Comparison of ENCODE assay signal across 9 mouse cellular contexts in the genomic region with DNA sequence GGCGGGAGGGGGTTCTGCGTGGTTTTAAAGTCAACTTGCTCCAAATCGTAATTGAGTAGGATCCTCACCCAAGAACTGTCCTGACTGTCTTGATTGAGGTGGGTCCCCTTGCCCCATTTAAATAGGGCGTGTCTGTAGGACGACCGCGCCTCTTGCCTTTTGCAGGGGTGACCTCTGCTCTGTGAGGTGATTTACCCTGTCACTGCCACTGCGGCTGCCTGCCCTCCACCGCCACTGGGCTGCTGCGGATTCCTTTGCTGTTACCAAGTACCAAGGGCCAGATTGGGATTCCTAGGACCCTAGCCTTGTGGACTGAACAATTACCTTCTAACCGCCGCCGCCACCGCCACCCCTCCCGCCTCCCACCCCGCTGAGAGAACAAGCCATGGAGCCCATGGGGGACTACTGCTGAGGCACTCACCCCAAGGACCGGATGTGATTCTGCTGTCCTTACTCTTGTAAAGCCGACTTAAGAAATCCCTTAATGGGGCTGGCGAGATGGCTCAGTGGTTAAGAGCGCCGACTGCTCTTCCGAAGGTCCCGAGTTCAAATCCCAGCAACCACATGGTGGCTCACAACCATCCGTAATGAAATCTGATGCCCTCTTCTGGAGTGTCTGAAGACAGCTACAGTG. TPM values are rescaled to one million over a fixed set of nuclear protein-coding genes. Genes with fewer than 3 reads are reported as not detected.
DNase-seq lines count a peak whose midpoint lies in the region; ATAC-seq and TF ChIP-seq lines count a peak whose summit lies in the region.
"Had no signal": no experiment of that assay in that cellular context is flagged by ENCODE, and none has a peak within 500 bp of the region (broad histone marks: within the 10 kb centered on the region; RNA-seq: fewer than 3 reads in every experiment).

No protein-coding gene starts in this region.

- no peaks in the 10 kb centered on the region for H3K9me3 ChIP-seq in lung, postnatal 0 days (ENCODE audit: low read length)
- no peaks in the 10 kb centered on the region for H3K9me3 ChIP-seq in stomach, embryonic 16.5 days (replicated peaks; ENCODE audit: control insufficient read depth, low read length)

- peak overlapping the region; percentile 17 for H3K4me3 ChIP-seq in lung, adult 2 months (replicated peaks; ENCODE audit: extremely low read depth, low read depth, low read length)
- H3K4me3 ChIP-seq in kidney, adult 2 months (ENCODE audit: insufficient read depth, low read depth, low read length): peak overlapping the region; percentile 36
- H3K4me3 ChIP-seq in lung, postnatal 0 days (ENCODE audit: low read depth, low read length): peak overlapping the region; percentile 29; the same call in 1 of the 2 replicates
- H3K4me3 ChIP-seq in stomach, embryonic 16.5 days (replicated peaks; ENCODE audit: low read length): peak overlapping the region; percentile 34

- no peak for TF ChIP-seq CTCF in lung, adult 2 months (IDR thresholded peaks at IDR 0.05; ENCODE audit: insufficient read depth, low read length)
- TF ChIP-seq CTCF in kidney, adult 2 months (conservative IDR thresholded peaks at IDR 0.05; ENCODE audit: insufficient read depth, insufficient read length, low read depth, low read length): no peak
- no peak for TF ChIP-seq CTCF in lung, postnatal 0 days (IDR thresholded peaks at IDR 0.05)

- H3K27me3 ChIP-seq in kidney, adult 2 months (replicated peaks; ENCODE audit: control insufficient read depth, insufficient read depth, low read length): no peaks in the 10 kb centered on the region
- no peaks in the 10 kb centered on the region for H3K27me3 ChIP-seq in lung, postnatal 0 days (replicated peaks; ENCODE audit: insufficient read depth, low read length)
- no peaks in the 10 kb centered on the region for H3K27me3 ChIP-seq in stomach, embryonic 16.5 days (ENCODE audit: control insufficient read depth, insufficient read depth, low read length)
- H3K27me3 ChIP-seq: Patski had no signal

- 12% methylated on average over 24 of the region's 24 CpGs for WGBS in lung, adult 2 months
- WGBS in kidney, adult 2 months: 11% methylated on average over 24 of the region's 24 CpGs
- 10% methylated on average over 23 of the region's 24 CpGs for WGBS in lung, postnatal 0 days
- 12% methylated on average over 23 of the region's 24 CpGs for WGBS in stomach, embryonic 16.5 days

- ATAC-seq in granulocyte monocyte progenitor cell, adult 5-6 weeks (replicated peaks; ENCODE audit: poor library complexity, severe bottlenecking): peak; percentile 9
- peak; percentile 67 for ATAC-seq in lung, postnatal 0 days
- peak; percentile 50; the same call in 1 of the 2 replicates for ATAC-seq in stomach, embryonic 16.5 days (ENCODE audit: insufficient read depth, low FRiP score)
- ATAC-seq: Patski had no signal

- no peak overlapping the region for H3K27ac ChIP-seq in kidney, adult 2 months (ENCODE audit: insufficient read depth, low read depth, low read length)
- H3K27ac ChIP-seq in lung, postnatal 0 days (ENCODE audit: low read length): no peak overlapping the region
- H3K27ac ChIP-seq in stomach, embryonic 16.5 days (ENCODE audit: low read length): no peak overlapping the region

- no peak for TF ChIP-seq EP300 in lung, postnatal 0 days (IDR thresholded peaks at IDR 0.05)

- H3K36me3 ChIP-seq in kidney, adult 2 months (ENCODE audit: control insufficient read depth, insufficient read depth, low read length): no peaks in the 10 kb centered on the region
- no peaks in the 10 kb centered on the region for H3K36me3 ChIP-seq in lung, postnatal 0 days (ENCODE audit: insufficient read depth, low read length)
- H3K36me3 ChIP-seq in stomach, embryonic 16.5 days (ENCODE audit: control insufficient read depth, insufficient read depth, low read length): no peaks in the 10 kb centered on the region

- H3K4me1 ChIP-seq in lung, adult 2 months (ENCODE audit: control insufficient read depth, insufficient read depth, low read length): no peaks in the 10 kb centered on the region
- H3K4me1 ChIP-seq in kidney, adult 2 months (ENCODE audit: control insufficient read depth, insufficient read depth, low read length): no peaks in the 10 kb centered on the region
- no peaks in the 10 kb centered on the region for H3K4me1 ChIP-seq in lung, postnatal 0 days (ENCODE audit: insufficient read depth, low read depth, low read length)
- H3K4me1 ChIP-seq in stomach, embryonic 16.5 days (ENCODE audit: control insufficient read depth, insufficient read depth, low read length): 0 out of 2 replicates have a peak, but pooled peaks cover 2% of the 10 kb centered on the region

- no peak overlapping the region for H3K9ac ChIP-seq in lung, postnatal 0 days (replicated peaks; ENCODE audit: low read depth)
- H3K9ac ChIP-seq in stomach, embryonic 16.5 days (ENCODE audit: low read length): peak overlapping the region; percentile 39

- peak overlapping the region; percentile 51 for H3K4me2 ChIP-seq in lung, postnatal 0 days (replicated peaks; ENCODE audit: low read depth, low read length)
- peak overlapping the region; percentile 51 for H3K4me2 ChIP-seq in stomach, embryonic 16.5 days (ENCODE audit: low read depth, low read length)

- peak; percentile 23 for DNase-seq in lung, adult 2 months
- DNase-seq in lung, postnatal 25 days (ENCODE audit: low spot score): no peak
- DNase-seq in kidney, adult 2 months: peak; percentile 36
- DNase-seq in lung, postnatal 0 days (ENCODE audit: low spot score): peak; percentile 23
- no peak for DNase-seq in ovary, postnatal 14 days (ENCODE audit: low spot score)
- no peak for DNase-seq in frontal cortex, postnatal 10 days (ENCODE audit: low spot score in 2 of 2)

- no peak for TF ChIP-seq POLR2A in lung, adult 2 months (IDR thresholded peaks at IDR 0.05; ENCODE audit: borderline replicate concordance, extremely low read depth, low read depth, low read length)
- TF ChIP-seq POLR2A in kidney, adult 2 months (IDR thresholded peaks at IDR 0.05; ENCODE audit: low read depth, low read length): no peak

RNA-seq across cellular contexts. Expression of gene Ppp2r5e, which starts 20.2 kb away (rescaled TPM):
- polyA plus RNA-seq in lung, adult 2 months (2012; rRNA removed): 13.8 and 23.3 TPM in 2 replicates
- total RNA-seq in granulocyte monocyte progenitor cell, adult 5-6 weeks (2014; fragmentation: Nextera tagmentation): 20.9 and 22.4 TPM in 2 replicates
- total RNA-seq in granulocyte monocyte progenitor cell, adult 5-6 weeks (2017): 11.2 and 12.9 TPM in 2 replicates
- 17.1 and 17.3 TPM in 2 replicates for polyA plus RNA-seq in kidney, adult 2 months (2012; rRNA removed)
- polyA plus RNA-seq in lung, postnatal 0 days (2015; fragmentation: Nextera tagmentation; extraction: Ambion mirVana): 13.3 and 15.6 TPM in 2 replicates
- polyA plus RNA-seq in stomach, embryonic 16.5 days (2015; fragmentation: Nextera tagmentation; extraction: Ambion mirVana): 7.3 and 7.8 TPM in 2 replicates

RNA-seq across cellular contexts. Expression of gene Wdr89, which starts 53.1 kb away (rescaled TPM):
- polyA plus RNA-seq in lung, adult 2 months (2012; rRNA removed): 1.3 and 2.0 TPM in 2 replicates
- total RNA-seq in granulocyte monocyte progenitor cell, adult 5-6 weeks (2014; fragmentation: Nextera tagmentation): 12.7 and 16.5 TPM in 2 replicates
- 22.5 and 38.8 TPM in 2 replicates for total RNA-seq in granulocyte monocyte progenitor cell, adult 5-6 weeks (2017)
- 2.5 and 3.8 TPM in 2 replicates for polyA plus RNA-seq in kidney, adult 2 months (2012; rRNA removed)
- 3.5 and 4.0 TPM in 2 replicates for polyA plus RNA-seq in lung, postnatal 0 days (2015; fragmentation: Nextera tagmentation; extraction: Ambion mirVana)
- polyA plus RNA-seq in stomach, embryonic 16.5 days (2015; fragmentation: Nextera tagmentation; extraction: Ambion mirVana): 8.3 and 11.6 TPM in 2 replicates

Comparison
In these comparisons a context has a peak if more than half of its experiments do, and no peak if none do; other contexts are left out.
1. DNase-seq: peak in lung, adult 2 months (single experiment), kidney, adult 2 months (single experiment) and lung, postnatal 0 days (single experiment); none in lung, postnatal 25 days (single experiment), ovary, postnatal 14 days (single experiment) and frontal cortex, postnatal 10 days (0 of 2).
2. ATAC-seq: peak in every context shown above with its lines; median percentile 67 in lung, postnatal 0 days; 50 in stomach, embryonic 16.5 days; 9 in granulocyte monocyte progenitor cell, adult 5-6 weeks.
3. Peak in every context shown above with its lines, with median percentiles within 50 percentile points of each other: H3K4me3 ChIP-seq.